Comparison of ENCODE assay signal across 9 mouse cellular contexts in the genomic region with DNA sequence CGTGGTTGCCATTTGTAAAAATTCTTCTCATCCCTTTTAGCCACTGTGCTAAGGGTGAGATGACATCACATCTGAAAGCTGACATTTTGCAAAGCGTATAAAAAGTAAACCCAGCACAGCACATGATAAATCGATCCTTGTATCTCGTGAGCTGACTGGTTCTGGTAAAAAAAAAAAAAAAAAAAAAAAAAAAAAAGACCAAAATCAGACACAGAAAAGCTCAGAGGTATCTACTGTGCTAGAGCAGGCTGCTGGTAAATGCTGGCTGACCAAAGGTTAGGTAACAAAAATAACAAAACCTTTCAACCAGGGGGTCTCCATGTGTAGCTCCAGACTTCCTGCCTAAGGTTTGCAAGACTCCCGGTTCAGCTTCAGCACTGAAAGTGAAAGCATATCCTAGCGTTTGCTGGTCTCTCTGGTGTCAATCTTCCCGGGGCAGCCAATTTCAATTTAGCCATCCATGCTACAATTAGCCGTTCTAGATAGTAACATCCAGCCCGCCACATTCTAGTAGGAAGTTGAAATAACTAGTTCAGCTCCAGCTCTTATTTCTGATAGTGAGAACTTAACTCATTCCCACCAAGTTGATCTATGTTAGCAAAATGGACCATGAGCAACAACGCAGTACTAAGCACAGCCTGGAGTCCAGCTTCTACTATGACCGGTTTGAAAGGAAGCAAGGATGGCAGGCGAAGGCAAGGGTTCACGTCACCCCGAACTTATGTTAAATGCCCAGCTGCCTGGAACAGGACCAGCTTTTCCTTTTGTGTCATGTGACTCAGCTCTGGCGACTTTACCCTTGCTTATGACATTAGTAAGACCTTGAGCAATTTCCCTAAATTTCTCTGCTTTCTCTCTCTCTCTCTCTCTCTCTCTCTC. TPM values are rescaled to one million over a fixed set of nuclear protein-coding genes. Genes with fewer than 3 reads are reported as not detected.
A peak's percentile ranks its signal among the peaks of the same experiment; 100 is the strongest.
DNase-seq lines count a peak whose midpoint lies in the region; ATAC-seq and TF ChIP-seq lines count a peak whose summit lies in the region.
"Had no signal": no experiment of that assay in that cellular context is flagged by ENCODE, and none has a peak within 500 bp of the region (broad histone marks: within the 10 kb centered on the region; RNA-seq: fewer than 3 reads in every experiment).

No protein-coding gene starts in this region.

- H3K4me2 ChIP-seq in heart, embryonic 12.5 days = peak overlapping the region; percentile 51
- H3K4me2 ChIP-seq in CH12.LX (ENCODE audit: insufficient read depth, low read depth, poor library complexity, severe bottlenecking) = peak overlapping the region; percentile 78
- H3K4me2 ChIP-seq: stomach, embryonic 15.5 days had no signal

- TF ChIP-seq EP300 in CH12.LX (IDR thresholded peaks at IDR 0.05; ENCODE audit: low read length) = no peak

- dilution Hi-C loops in CH12.LX (cut with MboI; ENCODE audit: extremely low pct_ligation_motif_present, extremely low pct_unique_long_range_greater_than_20kb, low sequenced_read_pairs) = no loop called here

- H3K4me1 ChIP-seq in heart, embryonic 12.5 days (replicated peaks) = no peaks in the 10 kb centered on the region
- peaks cover 0 to 6% of the 10 kb centered on the region in 2 experiments; a peak in 3 of 4 replicates for H3K4me1 ChIP-seq in CH12.LX (ENCODE audit: control insufficient read depth in 1 of 2, insufficient read depth in 2 of 2)
- H3K4me1 ChIP-seq: stomach, embryonic 15.5 days had no signal

- H3K27ac ChIP-seq in heart, embryonic 12.5 days (ENCODE audit: poor library complexity, severe bottlenecking) = no peak overlapping the region
- H3K27ac ChIP-seq in CH12.LX (ENCODE audit: insufficient read depth, low read depth) = no peak overlapping the region
- H3K27ac ChIP-seq: stomach, embryonic 15.5 days had no signal

- DNase-seq in heart, adult 8-10 months (ENCODE audit: low spot score) = no peak
- no peak for DNase-seq in CH12.LX (ENCODE audit: extremely low read depth)
- peak; percentile 29 for DNase-seq in brain, embryonic 14.5 days (ENCODE audit: low read depth)
- DNase-seq in kidney, postnatal 36 days = peak; percentile 19 to 25
- no peak for DNase-seq in ovary, postnatal 36 days (ENCODE audit: low spot score)
- no peak for DNase-seq in spleen, postnatal 10 days (ENCODE audit: low spot score in 2 of 2)
- no peak for DNase-seq in gastrocnemius, adult 8-10 months (ENCODE audit: low spot score in 2 of 2)

- H3K4me3 ChIP-seq in heart, embryonic 12.5 days = peak overlapping the region; percentile 1; the same call in 1 of the 2 replicates
- H3K4me3 ChIP-seq in CH12.LX (replicated peaks in 1 of 3; ENCODE audit: low read depth in 2 of 3, low read length in 2 of 3, poor library complexity in 1 of 3) = peak overlapping the region; percentile 9 to 47 (median 39)
- H3K4me3 ChIP-seq: stomach, embryonic 15.5 days had no signal

- no peaks in the 10 kb centered on the region for H3K79me2 ChIP-seq in CH12.LX (replicated peaks; ENCODE audit: control insufficient read depth, extremely low read depth, insufficient read depth, poor library complexity, severe bottlenecking)

- 57% methylated on average over 15 of the region's 15 CpGs for WGBS in heart, embryonic 12.5 days

- H3K9ac ChIP-seq in heart, embryonic 12.5 days = no peak overlapping the region; the same call in 1 of the 2 replicates
- peak overlapping the region; percentile 51 for H3K9ac ChIP-seq in CH12.LX (ENCODE audit: insufficient read depth, low read depth)
- H3K9ac ChIP-seq: stomach, embryonic 15.5 days had no signal

- H3K9me3 ChIP-seq in heart, embryonic 12.5 days (replicated peaks) = no peaks in the 10 kb centered on the region
- no peaks in the 10 kb centered on the region for H3K9me3 ChIP-seq in CH12.LX (replicated peaks; ENCODE audit: low read length)
- H3K9me3 ChIP-seq: stomach, embryonic 15.5 days had no signal

- no peak for TF ChIP-seq RAD21 in CH12.LX (IDR thresholded peaks at IDR 0.05; ENCODE audit: low read depth, low read length)

- no peak for TF ChIP-seq POLR2A in CH12.LX (IDR thresholded peaks at IDR 0.05; ENCODE audit: low read depth, low read length)
- no peak for TF ChIP-seq POLR2A in brain, embryonic 14.5 days (IDR thresholded peaks at IDR 0.05; ENCODE audit: borderline replicate concordance, extremely low read depth, insufficient read depth, insufficient read length, poor library complexity, severe bottlenecking)

- no peaks in the 10 kb centered on the region for H3K27me3 ChIP-seq in heart, embryonic 12.5 days (replicated peaks)
- H3K27me3 ChIP-seq in CH12.LX (replicated peaks) = no peaks in the 10 kb centered on the region
- H3K27me3 ChIP-seq: stomach, embryonic 15.5 days had no signal

- no peak for TF ChIP-seq CTCF in CH12.LX (conservative IDR thresholded peaks at IDR 0.05 in 1 of 2, IDR thresholded peaks at IDR 0.05 in 1 of 2; ENCODE audit: low read depth in 2 of 2, low read length in 2 of 2)
- TF ChIP-seq CTCF in brain, embryonic 14.5 days (IDR thresholded peaks at IDR 0.05; ENCODE audit: borderline replicate concordance, extremely low read depth, insufficient read depth, insufficient read length) = no peak

- ATAC-seq in heart, embryonic 12.5 days (ENCODE audit: insufficient number of reproducible peaks, low FRiP score) = no peak

- no peaks in the 10 kb centered on the region for H3K36me3 ChIP-seq in heart, embryonic 12.5 days
- H3K36me3 ChIP-seq in CH12.LX (replicated peaks in 1 of 2; ENCODE audit: control insufficient read depth in 1 of 2, insufficient read depth in 1 of 2, low read length in 1 of 2) = no peaks in the 10 kb centered on the region
- H3K36me3 ChIP-seq: stomach, embryonic 15.5 days had no signal

- in situ Hi-C loops in CH12.LX (cut with MboI; ENCODE audit: low pct_ligation_motif_present, low pct_unique_long_range_greater_than_20kb, low sequenced_read_pairs) = no loop called here

TF ChIP-seq in CH12.LX, 34 proteins besides CTCF, POLR2A, EP300 and RAD21:
- TF ChIP-seq USF2 (conservative IDR thresholded peaks at IDR 0.05; ENCODE audit: low read depth, low read length) (0 out of 2 replicates have a peak, but pooled peaks have one; percentile 10), GABPA (IDR thresholded peaks at IDR 0.05; ENCODE audit: insufficient replicate concordance, low read depth, low read length) (no peak), USF1 (IDR thresholded peaks at IDR 0.05; ENCODE audit: low read depth, low read length) (peak; percentile 34; the same call in 1 of the 2 replicates), ZNF384 (IDR thresholded peaks at IDR 0.05; ENCODE audit: low read depth, low read length) (peak; percentile 85)

RNA-seq across cellular contexts. Expression of a gene that starts 45.8 kb away (rescaled TPM):
- polyA plus RNA-seq in heart, embryonic 12.5 days (2016; fragmentation: Nextera tagmentation; extraction: Ambion mirVana) = 28.5 and 29.3 TPM in 2 replicates
- total RNA-seq in heart, adult 8-10 months (2022) = 1 to 10 TPM; 1.1 to 1.6 (median 1.3) TPM
- 23.2 and 24.9 TPM in 2 replicates for total RNA-seq in CH12.LX (2012; rRNA removed)
- total RNA-seq in CH12.LX (2014; rRNA removed) = 6.6 and 7.0 TPM in 2 replicates
- 16.2 and 19.3 TPM in 2 replicates for polyA plus RNA-seq in CH12.LX (2012; ENCODE audit: insufficient read length, low read depth)
- polyA plus RNA-seq in brain, embryonic 14.5 days (2012; rRNA removed) = 8.9 and 12.7 TPM in 2 replicates
- total RNA-seq in gastrocnemius, adult 8-10 months (2022) = under 1 TPM; 0.19 to 0.53 (median 0.42) TPM

Comparison
In these comparisons a context has a peak if more than half of its experiments do, and no peak if none do; other contexts are left out.
1. DNase-seq: peak in brain, embryonic 14.5 days (single experiment) and kidney, postnatal 36 days (2 of 2); none in heart, adult 8-10 months (single experiment), CH12.LX (single experiment), ovary, postnatal 36 days (single experiment), spleen, postnatal 10 days (0 of 2) and gastrocnemius, adult 8-10 months (0 of 2).